Mouse (Mus musculus) frontal cortex, adult 2 months (tissue): ENCODE data around the gene Nploc4. TPM values are rescaled to one million over a fixed set of nuclear protein-coding genes. Genes with fewer than 3 reads are reported as not detected.
"Not testable (repeated sequence)": the region's sequence is repeated elsewhere in the genome, so short reads cannot be mapped to it uniquely, and the experiment has no call there.

Experiments
- DNase-seq, 2 experiments: peaks; one replicate each; pipeline ENCODE4 v3.0.0; 2022; ENCODE audit warnings: low spot score in 1 of 2; ENCODE audit errors: extremely low spot score in 1 of 2
- polyA plus RNA-seq: library from polyadenylated mRNA; depleted of rRNA; stranded (reverse); fragments of >200 nt; gene quantifications from 2 replicates; pipeline ENCODE4 v1.2.3, GENCODE M21; 2012

Gene Nploc4
- polyA plus RNA-seq, 1 experiment: 60.2 TPM

GRCm38 (mm10) chr11:120354304-120355276, 82.9 kb downstream of the Nploc4 start:
- DNase-seq: no peak

DNA sequence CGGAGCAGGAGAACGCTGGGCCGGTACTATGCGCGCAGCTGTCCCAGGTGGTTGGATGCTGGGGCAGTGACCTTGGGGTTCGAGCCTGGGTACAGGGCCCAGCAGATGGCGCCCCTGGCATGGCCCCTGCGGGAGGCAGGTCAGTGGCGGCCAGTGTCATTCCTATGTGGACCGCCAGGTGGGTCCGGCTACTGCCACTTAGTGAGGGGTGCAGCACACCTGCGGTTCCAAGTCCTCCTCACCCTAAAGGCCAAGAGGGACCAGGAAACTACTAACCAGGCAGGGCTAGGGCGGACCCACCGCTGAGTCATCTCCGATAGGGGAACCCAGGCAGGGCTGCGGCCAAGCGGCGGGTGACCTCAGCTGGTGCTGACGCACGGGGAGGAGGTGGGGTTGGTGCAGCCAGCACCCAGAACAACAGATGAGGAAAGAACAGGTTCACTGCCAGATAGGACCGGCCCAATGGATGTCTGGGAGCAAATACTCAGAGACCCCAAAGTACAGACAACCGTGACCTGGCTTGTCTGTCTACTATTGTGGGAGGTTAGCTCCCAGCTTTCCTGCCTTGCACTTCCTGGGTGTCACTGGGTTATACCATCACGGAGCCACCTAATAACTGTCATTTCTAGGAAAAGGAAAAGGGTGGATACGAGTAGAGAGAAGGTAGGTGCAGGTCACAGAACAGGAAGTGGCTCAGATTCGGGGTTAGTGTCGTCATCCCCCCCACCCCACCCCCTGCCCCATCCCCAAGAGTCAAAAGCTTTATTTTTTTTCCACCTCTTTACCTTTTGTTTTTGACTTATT, 83.8 kb downstream of the Nploc4 start:
- peak in 1 of 2 experiments; percentile 50 for DNase-seq

DNA sequence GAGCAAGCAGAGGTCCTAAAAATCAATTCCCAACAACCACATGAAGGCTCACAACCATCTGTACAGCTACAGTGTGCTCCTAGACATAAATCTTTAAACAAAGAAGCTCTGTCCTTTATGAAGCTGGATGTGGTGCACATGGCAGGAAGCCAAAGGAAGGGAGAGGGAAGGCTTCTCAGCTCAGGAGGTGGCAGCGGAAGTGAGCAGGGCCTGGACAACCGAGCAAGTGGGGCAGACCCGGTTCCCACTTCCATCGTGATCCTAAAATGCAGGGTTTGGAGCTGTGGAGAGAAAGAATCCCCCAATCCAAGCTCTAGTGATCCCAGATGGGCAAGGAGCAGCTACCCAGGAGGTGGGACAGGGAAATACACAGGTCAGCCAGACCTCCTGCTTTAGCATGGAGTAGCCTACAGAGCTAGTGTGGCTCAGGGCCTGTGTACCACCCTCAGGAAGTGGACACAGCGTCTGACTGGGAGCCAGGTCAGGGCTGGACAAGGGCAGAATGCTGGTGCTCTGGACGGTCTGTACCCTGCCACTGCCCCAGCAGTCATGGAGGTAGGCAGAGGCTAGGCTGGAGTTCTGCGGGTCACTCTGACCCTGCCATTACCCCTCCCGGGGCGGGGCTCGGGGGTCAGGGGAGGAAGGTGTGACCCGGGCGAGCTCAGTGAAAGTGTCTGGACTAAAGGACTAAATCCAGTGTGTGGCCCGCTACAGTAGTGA, 84.8 kb downstream of the Nploc4 start:
- no peak for DNase-seq

GRCm38 (mm10) chr11:120352093-120352350, 85.5 kb downstream of the Nploc4 start:
- not testable (repeated sequence) for DNase-seq

DNA sequence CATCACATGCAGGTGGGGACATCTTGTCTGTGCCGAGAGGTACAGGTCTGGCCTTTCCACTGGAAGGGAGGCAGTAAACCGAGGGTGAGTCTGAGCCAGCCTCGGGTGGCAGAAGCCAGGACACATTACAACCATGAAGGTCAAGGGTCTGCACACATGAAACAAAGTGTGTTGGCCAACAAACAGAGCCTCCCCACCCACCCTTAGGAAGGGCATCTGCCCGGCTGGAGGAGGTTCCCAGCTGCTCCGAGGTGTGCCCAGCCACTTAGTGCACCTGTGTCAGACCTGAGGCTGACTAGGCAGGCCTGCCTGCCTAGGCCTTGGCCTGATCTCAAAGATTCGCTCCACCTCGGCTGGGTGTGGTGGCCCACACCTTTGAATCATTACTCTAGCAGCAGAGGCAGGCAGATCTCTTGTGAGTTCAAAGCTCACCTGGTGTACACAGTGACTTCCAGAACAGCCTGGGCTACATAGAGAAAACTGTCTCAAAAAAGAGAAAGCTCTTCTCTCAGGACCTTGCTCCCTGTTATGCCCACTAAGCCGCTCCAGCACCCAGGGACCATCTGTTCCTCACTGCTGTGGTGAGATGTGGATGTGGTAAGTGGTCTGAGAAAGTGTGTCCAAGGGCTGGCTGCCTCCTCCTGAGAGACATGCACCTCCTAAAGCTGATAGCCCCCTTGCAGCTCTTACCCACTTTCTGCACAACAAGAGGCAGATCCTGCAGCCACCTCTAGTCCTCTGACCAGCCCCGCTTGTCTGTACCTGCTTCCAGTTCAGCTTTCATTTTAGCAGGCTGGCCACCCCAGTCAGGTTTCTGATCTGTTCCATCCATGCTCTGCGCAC, 86.0 kb downstream of the Nploc4 start:
- no peak for DNase-seq

DNA sequence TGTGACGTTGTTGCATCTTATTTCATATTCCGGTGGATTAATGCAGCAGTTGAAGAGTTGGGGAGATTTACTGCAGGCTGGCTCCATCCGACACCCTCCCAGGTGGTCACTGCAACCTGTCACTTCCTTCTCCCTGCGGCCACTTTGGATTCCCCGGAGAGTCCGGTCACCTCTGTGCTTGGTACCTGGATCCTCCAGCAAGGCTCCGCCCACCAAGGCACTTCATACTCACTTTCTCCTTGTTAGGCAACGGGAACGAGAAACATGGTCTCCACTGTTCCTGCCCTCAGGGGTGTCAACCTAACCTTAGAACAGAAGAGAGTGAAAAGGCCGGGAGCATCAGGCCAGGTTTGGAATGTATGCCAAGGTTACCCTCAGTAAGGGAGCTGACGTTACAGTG, 86.8 kb downstream of the Nploc4 start:
- DNase-seq: no peak

DNA sequence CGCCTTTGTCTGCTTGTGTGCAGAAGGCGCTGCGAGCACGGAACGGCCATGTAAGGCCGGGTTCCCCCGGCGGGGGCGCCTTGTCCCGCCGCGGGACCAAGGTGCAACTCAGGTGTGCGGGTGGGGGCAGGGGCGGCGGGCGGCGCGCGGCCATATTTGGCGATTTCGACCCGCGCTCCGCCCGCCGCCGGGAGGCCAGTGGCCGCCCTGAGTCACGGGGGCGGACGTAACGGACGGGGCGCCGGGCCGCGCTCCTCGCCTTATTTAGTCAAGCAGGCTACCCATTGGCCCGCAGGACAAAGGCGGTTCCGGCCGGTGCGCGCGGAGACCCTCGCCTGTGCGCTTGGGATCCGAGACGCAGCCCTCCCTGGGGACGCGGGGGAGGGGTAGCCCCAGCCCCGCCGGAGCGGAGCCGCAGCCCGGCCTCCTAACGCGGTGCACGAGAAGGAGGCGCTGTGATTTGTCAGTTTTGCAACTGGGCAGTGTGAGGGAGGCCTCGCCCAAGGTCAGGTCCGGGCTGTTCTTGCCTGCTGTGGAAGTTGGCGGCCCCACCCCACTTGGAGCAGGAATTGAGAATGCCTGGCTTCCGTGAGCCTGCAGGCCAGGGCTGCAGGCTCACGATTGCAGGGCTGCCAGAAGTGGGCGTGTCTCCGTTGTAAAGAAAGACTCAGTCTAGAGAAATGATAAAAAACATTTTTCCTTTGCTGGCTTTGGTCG, 87.4 kb downstream of the Nploc4 start:
- peak in 1 of 2 experiments; percentile 70 for DNase-seq

DNA sequence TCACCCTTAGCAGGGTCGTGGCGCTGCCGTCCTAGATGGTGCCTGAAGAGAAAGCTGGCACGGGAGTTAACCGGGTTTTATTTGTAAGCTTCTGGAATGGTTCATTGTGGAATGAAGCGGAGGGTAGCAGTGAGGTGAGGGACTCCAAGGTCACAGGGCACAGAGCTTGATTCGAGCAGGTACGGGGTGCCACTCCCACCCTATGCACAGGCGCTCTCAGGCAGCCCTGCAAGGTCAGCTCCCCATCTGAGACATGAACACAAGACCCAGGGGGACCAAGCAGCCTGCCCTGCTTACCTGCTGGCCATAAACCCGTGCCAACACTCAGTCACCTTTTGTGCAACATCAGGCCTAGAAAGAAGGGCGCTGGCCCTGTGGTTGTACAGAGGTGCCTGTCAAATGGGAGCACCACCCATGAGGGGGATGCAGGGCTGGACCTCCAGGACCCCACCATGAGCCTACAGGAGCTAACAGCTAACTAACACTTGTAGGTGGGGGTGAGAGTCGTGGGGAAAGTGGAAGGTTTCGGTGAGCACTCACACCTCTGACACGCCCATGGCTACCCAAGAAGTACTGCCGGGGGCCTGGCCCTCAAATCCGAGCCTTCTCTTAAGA, 88.0 kb downstream of the Nploc4 start:
- DNase-seq: no peak

DNA sequence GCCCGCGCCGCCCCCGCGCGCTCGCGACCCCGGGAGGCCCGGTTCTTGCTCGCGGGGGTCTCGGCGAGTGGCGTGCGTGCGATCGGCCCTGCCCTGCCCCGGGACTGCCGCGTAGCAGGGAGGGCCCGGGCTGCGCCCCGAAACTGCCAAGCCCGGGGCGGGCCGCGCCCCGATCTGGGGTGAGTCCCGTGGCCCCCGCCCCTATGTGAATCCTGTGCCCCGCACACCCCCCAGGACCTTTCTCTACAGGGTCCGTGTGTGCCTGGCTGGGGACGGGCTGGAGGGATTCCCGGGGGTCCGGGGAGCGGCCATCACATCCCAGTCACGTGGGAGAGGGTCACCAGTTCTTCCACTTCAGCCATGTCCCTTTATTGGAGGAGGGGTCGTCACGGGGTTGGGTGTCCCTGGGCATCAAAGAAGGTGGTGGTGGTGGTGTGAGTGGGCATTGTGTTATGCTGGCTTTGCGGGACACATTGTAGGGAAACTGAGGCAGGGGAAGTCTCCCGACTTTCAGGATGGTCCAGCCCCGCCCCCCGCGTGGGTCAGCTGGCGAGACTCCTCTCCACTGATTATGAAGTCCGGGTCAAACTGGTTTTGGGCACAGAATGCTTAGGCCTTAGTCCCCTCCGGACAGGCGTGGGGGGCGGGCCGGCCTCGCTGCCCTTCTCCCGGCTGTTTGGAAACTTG, 88.7 kb downstream of the Nploc4 start:
- DNase-seq: no peak

DNA sequence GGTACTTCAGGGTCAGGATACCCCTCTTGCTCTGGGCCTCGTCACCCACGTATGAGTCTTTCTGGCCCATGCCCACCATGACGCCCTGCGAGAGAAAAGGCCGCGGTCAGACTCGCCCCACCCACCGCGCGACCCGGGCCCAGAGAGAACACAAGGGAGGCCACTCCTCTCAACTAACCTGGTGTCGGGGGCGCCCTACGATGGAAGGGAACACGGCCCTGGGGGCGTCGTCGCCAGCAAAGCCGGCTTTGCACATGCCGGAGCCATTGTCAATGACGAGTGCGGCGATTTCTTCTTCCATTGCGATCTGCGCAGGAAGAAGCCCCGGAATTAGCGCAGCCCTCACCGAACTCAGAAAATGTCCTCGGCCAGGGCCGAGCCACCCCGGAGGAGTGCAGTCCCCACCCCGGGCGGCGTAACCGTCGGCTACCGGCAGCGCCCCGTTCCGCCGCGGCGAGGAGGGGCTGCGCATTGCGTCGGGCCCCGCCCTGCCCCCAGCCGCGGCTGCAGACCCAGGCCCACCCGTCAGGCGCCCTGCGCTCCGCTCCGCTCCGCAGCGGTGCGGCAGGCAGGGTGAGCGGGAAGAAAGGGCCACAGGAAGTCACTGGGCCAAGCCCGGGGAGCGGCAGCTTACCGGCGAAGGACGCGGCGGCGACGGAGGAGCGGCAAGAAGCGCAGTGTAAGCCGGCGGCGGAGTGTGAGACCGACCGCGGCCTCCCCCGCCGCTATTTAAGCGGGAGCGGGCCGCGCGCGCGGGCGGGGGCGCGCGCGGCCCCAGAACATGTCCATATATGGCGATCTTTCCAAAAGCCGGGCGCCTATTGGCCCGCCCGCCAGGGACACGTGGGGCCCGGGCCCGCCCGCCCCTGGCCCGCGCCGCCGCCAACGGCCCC, 89.5 kb downstream of the Nploc4 start, which contains the start of gene Actg1:
Gene Actg1 (minus strand): TSS at position 752 of the 893 bp plus-strand sequence.
- DNase-seq: peak in 1 of 2 experiments; percentile 83

GRCm38 (mm10) chr11:120347301-120347700, 90.2 kb downstream of the Nploc4 start:
- DNase-seq: no peak

DNA sequence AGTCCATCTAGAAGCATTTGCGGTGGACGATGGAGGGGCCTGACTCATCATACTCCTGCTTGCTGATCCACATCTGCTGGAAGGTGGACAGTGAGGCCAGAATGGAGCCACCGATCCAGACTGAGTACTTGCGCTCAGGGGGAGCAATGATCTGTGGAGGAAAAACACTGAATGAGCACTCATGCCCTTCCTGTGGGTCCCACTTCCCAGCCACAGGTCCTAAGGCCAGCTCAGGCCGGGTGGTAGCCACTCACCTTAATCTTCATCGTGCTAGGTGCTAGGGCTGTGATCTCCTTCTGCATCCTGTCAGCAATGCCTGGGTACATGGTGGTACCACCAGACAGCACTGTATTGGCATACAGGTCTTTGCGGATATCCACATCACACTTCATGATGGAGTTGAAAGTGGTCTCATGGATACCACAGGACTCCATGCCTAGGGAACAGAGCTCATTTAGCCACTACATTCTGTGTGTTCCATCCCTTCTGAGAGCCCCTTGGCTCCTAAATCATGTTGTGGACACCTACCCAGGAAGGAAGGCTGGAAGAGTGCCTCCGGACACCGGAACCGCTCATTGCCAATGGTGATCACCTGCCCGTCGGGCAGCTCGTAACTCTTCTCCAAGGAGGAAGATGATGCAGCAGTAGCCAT, 91.0 kb downstream of the Nploc4 start:
- DNase-seq: not testable (repeated sequence)

GRCm38 (mm10) chr11:120345067-120345681, 92.3 kb downstream of the Nploc4 start:
- DNase-seq: no peak

DNA sequence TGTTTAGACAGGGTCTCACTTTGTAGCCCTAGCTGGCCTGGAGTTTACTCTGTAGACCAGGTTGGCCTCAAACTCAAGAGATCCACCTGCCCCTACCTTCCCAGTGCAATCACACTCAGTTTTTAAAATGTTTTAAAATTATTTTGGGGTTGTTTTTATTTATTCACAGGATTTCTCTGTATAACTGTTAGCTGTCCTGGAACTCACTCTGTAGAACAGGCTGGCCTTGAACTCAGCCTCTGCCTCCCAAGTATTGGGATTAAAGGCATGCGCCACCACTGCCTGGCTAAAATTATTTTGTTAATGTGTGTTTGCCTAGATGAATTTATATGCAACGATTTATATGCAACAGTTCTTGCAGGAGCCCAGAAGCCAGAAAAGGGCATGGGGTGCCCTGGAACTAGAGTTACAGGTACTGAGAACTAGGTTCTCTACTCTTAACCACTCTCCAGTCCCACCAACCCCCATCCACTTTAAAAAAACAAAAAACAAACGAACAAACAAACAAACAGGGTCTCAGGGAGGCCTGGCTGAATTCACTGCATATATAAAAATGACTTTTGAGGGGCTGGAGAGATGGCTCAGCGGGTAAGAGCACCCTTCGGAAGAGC, 93.1 kb downstream of the Nploc4 start:
- no peak for DNase-seq

DNA sequence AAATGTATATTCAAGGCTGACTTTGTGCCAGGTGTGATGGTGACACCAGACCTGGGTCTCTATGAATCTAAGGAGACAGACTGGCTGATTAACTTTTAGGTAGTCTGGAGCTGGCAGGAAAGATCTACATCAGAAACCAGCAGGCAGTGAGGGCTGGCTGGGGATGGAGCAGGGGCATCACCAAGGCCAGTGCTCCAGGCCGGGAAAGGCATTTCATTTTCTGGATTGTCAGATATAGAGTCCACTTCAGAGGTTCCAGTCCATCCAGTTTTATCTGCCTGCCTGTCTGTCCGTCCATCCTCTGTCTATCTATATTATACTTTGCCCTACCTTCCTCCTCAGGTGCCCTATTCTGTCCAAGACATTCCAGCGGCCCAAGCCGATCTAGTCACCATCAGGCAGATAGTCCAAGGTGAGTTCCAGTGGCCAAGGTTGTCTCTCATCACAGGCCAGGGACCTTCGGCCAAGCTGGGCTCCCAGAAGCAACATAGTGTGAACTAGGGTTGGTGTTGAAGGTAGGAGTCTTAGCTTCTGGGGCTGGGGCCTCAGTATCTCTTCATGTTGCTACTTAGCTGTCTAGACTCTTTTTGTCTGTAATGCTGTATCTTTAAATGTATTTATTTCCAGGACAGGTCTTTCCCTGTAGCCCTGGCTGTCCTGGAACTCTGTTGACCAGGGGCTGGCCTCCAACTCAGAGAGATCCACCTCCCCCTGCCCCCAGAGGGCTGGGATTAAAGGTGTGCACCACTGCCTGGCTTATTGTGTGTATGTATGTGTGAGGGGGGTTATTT, 93.8 kb downstream of the Nploc4 start:
- no peak for DNase-seq
